Mouse (Mus musculus) small intestine, adult 2 months (tissue): Measurements from ENCODE around the gene Fto.

Experiments
- CTCF ChIP-seq: fragments of 200-500 bp; IDR thresholded peaks from 2 replicates; pipeline ENCODE4 v1.5.1; 2012; ENCODE audit warnings: low read depth, mild to moderate bottlenecking, control low read depth, inconsistent platforms, low read length, moderate library complexity, mixed read lengths; ENCODE audit not compliant: insufficient replicate concordance, insufficient read length; ENCODE audit errors: extremely low read depth
- POLR2A ChIP-seq: fragments of 200-500 bp; IDR thresholded peaks from 2 replicates; pipeline ENCODE4 v1.6.1; 2012; ENCODE audit warnings: low read depth, mild to moderate bottlenecking, control low read depth, inconsistent platforms, low read length, moderate library complexity

- TF ChIP-seq CTCF (no peak), POLR2A (no peak)
Observed at GRCm38 (mm10) chr8:91493373-91493772, 180.0 kb downstream of the Fto start.
